Mouse (Mus musculus) thymus, adult 2 months (tissue): ENCODE measurements around the gene S100a6. TPM values are rescaled to one million over a fixed set of nuclear protein-coding genes. Genes with fewer than 3 reads are reported as not detected.

Experiments
- DNase-seq: peaks from one replicate; pipeline ENCODE4 v3.0.0; 2021
- H3K27ac ChIP-seq: fragments of 200-500 bp; 2 replicates; pipeline ENCODE4 v1.5.1; 2012; ENCODE audit warnings: low read length, control low read depth; ENCODE audit not compliant: control insufficient read depth, insufficient read depth
- H3K27me3 ChIP-seq: fragments of 200-500 bp; 2 replicates; pipeline ENCODE4 v1.6.1; 2012; ENCODE audit warnings: mild to moderate bottlenecking, low read length, moderate library complexity, mixed read lengths; ENCODE audit not compliant: control insufficient read depth, insufficient read depth
- H3K36me3 ChIP-seq: fragments of 200-500 bp; 2 replicates; pipeline ENCODE4 v1.6.1; 2012; ENCODE audit warnings: mild to moderate bottlenecking, low read length, moderate library complexity; ENCODE audit not compliant: control insufficient read depth, insufficient read depth
- H3K4me1 ChIP-seq: fragments of 200-500 bp; replicated peaks from 2 replicates; pipeline ENCODE4 v1.6.1; 2012; ENCODE audit warnings: low read length; ENCODE audit not compliant: control insufficient read depth, insufficient read depth
- H3K4me3 ChIP-seq: fragments of 200-500 bp; 2 replicates; pipeline ENCODE4 v1.5.1; 2012; ENCODE audit warnings: mild to moderate bottlenecking, low read length, control low read depth, moderate library complexity; ENCODE audit not compliant: control insufficient read depth, insufficient read depth
- CTCF ChIP-seq: fragments of 200-500 bp; IDR thresholded peaks from 2 replicates; pipeline ENCODE4 v1.5.1; 2012; ENCODE audit warnings: mild to moderate bottlenecking, control low read depth, low read length, moderate library complexity, borderline replicate concordance; ENCODE audit not compliant: control insufficient read depth, poor library complexity, insufficient read depth; ENCODE audit errors: extremely low read depth
- POLR2A ChIP-seq: fragments of 200-500 bp; IDR thresholded peaks from 2 replicates; pipeline ENCODE4 v1.6.1; 2012; ENCODE audit warnings: mild to moderate bottlenecking, low read length, control low read depth, moderate library complexity; ENCODE audit not compliant: control insufficient read depth, poor library complexity, insufficient read depth; ENCODE audit errors: extremely low read depth
- WGBS: fragments of 180-500 bp; shearing (Covaris S2); methylation state at CpG from one replicate; pipeline ENCODE4 v1.1.7; 2018; 5-methylcytosine and 5-hydroxymethylcytosine counted together
- polyA plus RNA-seq: library from polyadenylated mRNA; depleted of rRNA; stranded (reverse); fragments of >200 nt; gene quantifications from 2 replicates; pipeline ENCODE4 v1.2.3, GENCODE M21; 2012

The S100a6 gene
- polyA plus RNA-seq, 1 experiment = 96.8 TPM

- Histone ChIP-seq H3K36me3 (no peaks in the 10 kb centered on the region), H3K27ac (no peak overlapping the region), H3K4me1 (peaks cover 9% of the 10 kb centered on the region), H3K4me3 (no peak overlapping the region), H3K27me3 (no peaks in the 10 kb centered on the region)
- TF ChIP-seq CTCF = no peak
- TF ChIP-seq POLR2A = no peak
- WGBS = 90% methylated on average over 3 of the region's 3 CpGs
- no peak for DNase-seq
Measured at GRCm38 (mm10) chr3:90599401-90599800, 13.3 kb upstream of the S100a6 start.

GRCm38 (mm10) chr3:90600036-90600435, 12.6 kb upstream of the S100a6 start:
- Histone ChIP-seq H3K36me3 (no peaks in the 10 kb centered on the region), H3K27ac (no peak overlapping the region), H3K27me3 (no peaks in the 10 kb centered on the region), H3K4me1 (peaks cover 15% of the 10 kb centered on the region), H3K4me3 (no peak overlapping the region)
- DNase-seq = no peak
- TF ChIP-seq CTCF (no peak), POLR2A (no peak)
- WGBS = 90% methylated on average over 6 of the region's 6 CpGs

GRCm38 (mm10) chr3:90600458-90601195, 12.1 kb upstream of the S100a6 start:
- no peak overlapping the region for H3K27ac ChIP-seq
- WGBS = 92% methylated on average over 8 of the region's 8 CpGs
- TF ChIP-seq POLR2A (no peak), CTCF (no peak)
- peaks cover 20% of the 10 kb centered on the region for H3K4me1 ChIP-seq
- no peaks in the 10 kb centered on the region for H3K36me3 ChIP-seq
- H3K27me3 ChIP-seq = no peaks in the 10 kb centered on the region
- no peak for DNase-seq
- H3K4me3 ChIP-seq = no peak overlapping the region

DNA sequence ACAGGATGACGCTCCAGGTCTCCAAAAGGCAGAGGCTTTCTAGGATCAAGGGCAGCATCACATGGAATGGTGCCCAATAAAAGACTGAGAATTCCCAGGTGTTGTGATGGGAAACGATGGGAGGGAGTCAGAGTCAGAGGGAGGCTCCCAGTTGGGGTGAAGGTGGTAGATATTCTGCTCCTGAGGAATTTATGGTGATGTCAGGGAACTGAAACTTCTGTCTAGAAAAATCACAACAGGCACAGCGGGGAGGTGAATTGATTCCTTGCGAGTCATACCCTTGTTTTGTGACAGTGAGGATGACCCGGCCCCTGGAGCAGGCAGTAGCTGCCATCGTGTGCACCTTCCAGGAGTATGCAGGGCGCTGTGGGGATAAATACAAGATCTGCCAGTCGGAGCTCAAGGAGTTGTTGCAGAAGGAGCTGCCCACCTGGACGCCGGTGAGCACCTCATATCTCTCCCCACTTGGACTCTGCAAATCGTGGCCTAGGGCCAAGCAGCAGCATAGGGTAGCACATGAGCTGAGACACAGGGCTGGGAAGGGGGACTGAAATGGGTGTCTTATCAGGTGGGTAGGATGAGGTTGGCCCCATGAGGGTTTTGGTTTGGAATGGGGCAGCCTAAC, 11.1 kb upstream of the S100a6 start, which contains the start of gene Gm42674:
Gene Gm42674, plus strand, starts transcription at position 419 of the 625 bp plus-strand sequence.
- H3K4me1 ChIP-seq = peaks cover 24% of the 10 kb centered on the region
- TF ChIP-seq CTCF (no peak), POLR2A (no peak)
- no peaks in the 10 kb centered on the region for H3K36me3 ChIP-seq
- WGBS = 92% methylated on average over 11 of the region's 11 CpGs
- H3K27ac ChIP-seq = no peak within 1 kb of the TSS
- no peak within 1 kb of the TSS for H3K4me3 ChIP-seq
- H3K27me3 ChIP-seq = no peaks in the 10 kb centered on the region
- no peak for DNase-seq

DNA sequence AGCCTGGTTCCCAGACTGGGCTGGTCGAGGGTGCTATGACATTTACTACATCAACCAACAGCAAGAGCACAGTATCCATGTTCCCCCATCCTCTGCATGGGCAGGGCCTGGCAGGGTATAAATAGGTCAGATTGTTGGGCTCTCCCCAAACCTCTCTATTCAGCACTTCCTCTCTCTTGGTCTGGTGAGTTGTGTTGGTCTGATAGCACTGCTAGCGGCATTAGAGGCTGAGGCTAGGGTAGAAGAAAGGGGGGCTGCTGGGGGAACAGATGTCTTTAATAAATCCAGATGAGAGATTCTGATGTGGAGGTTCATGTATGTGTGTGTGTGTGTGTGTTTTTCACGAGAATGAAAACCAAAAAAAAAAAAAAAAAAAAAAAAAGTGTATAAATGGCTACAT, 9.1 kb upstream of the S100a6 start, which contains the start of gene S100a4:
Gene S100a4, plus strand, starts transcription at position 149 of the 400 bp plus-strand sequence.
- Histone ChIP-seq H3K27me3 (no peaks in the 10 kb centered on the region), H3K4me1 (peaks cover 24% of the 10 kb centered on the region), H3K4me3 (no peak within 1 kb of the TSS), H3K36me3 (no peaks in the 10 kb centered on the region), H3K27ac (no peak within 1 kb of the TSS)
- WGBS = 33% methylated on average over 3 of the region's 3 CpGs
- TF ChIP-seq POLR2A = no peak
- DNase-seq = no peak

DNA sequence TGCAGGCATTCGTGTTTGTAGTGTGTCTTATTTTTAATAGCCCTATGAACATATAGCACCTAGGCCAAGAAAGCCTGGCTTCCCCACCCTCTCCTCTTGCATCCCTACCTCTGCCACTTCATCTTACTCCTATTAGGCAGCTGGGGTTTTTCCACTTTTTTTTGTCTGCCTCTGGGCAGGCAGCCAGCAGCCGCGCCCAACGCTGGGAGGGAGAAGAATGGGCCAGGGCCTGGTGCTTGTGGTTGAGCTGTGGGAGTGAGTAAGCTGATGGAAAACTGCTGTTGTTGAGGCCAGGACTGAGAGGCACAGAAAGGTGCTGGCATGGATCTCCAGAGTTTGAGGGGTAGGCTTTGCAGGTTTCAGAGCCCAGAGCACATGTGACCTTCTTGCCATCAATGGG, 8.3 kb upstream of the S100a6 start:
- no peak overlapping the region for H3K27ac ChIP-seq
- peaks cover 27% of the 10 kb centered on the region for H3K4me1 ChIP-seq
- DNase-seq = no peak
- H3K4me3 ChIP-seq = no peak overlapping the region
- no peak for TF ChIP-seq POLR2A
- no peak for TF ChIP-seq CTCF
- H3K36me3 ChIP-seq = no peaks in the 10 kb centered on the region
- 30% methylated on average over 4 of the region's 4 CpGs for WGBS
- H3K27me3 ChIP-seq = no peaks in the 10 kb centered on the region

GRCm38 (mm10) chr3:90605049-90605448, 7.6 kb upstream of the S100a6 start:
- H3K27me3 ChIP-seq = no peaks in the 10 kb centered on the region
- peaks cover 25% of the 10 kb centered on the region for H3K4me1 ChIP-seq
- 4% methylated on average over 3 of the region's 3 CpGs for WGBS
- no peak overlapping the region for H3K27ac ChIP-seq
- no peak overlapping the region for H3K4me3 ChIP-seq
- H3K36me3 ChIP-seq = no peaks in the 10 kb centered on the region
- DNase-seq = no peak
- TF ChIP-seq POLR2A = no peak
- TF ChIP-seq CTCF = no peak
